Mouse (Mus musculus): ENCODE measurements around the gene Rprd1b. TPM values are rescaled to one million over a fixed set of nuclear protein-coding genes. Genes with fewer than 3 reads are reported as not detected.

Rprd1b gene
- polyA plus RNA-seq, 1 experiment from 2014 or later, result 36.6 TPM

GRCm38 (mm10) chr2:158131197-158131835 lies 103.0 kb downstream of the Rprd1b start:
- no peaks in the 10 kb centered on the region for H3K36me3 ChIP-seq (ENCODE audit: control insufficient read depth, insufficient read depth)
- H3K27me3 ChIP-seq (replicated peaks; ENCODE audit: control insufficient read depth, insufficient read depth, low read length), result no peaks in the 10 kb centered on the region
- H3K9ac ChIP-seq (replicated peaks; ENCODE audit: low read depth, low read length), result no peak overlapping the region
- 92% methylated on average over 13 of the region's 13 CpGs for WGBS
- H3K4me3 ChIP-seq (replicated peaks; ENCODE audit: low read length), result no peak overlapping the region
- H3K27ac ChIP-seq (ENCODE audit: low read length), result no peak overlapping the region
- no peak for ATAC-seq
- H3K4me1 ChIP-seq (replicated peaks; ENCODE audit: control insufficient read depth, insufficient read depth, low read length), result peaks cover 7% of the 10 kb centered on the region; the same call in 1 of the 2 replicates
- no peaks in the 10 kb centered on the region for H3K9me3 ChIP-seq (ENCODE audit: control insufficient read depth, low read length)
- no peak overlapping the region for H3K4me2 ChIP-seq (ENCODE audit: low read length)

GRCm38 (mm10) chr2:158132320-158132719 lies 104.0 kb downstream of the Rprd1b start:
- Histone ChIP-seq H3K27ac (ENCODE audit: low read length) (no peak overlapping the region), H3K36me3 (ENCODE audit: control insufficient read depth, insufficient read depth) (no peaks in the 10 kb centered on the region), H3K4me1 (replicated peaks; ENCODE audit: control insufficient read depth, insufficient read depth, low read length) (peaks cover 7% of the 10 kb centered on the region; the same call in 1 of the 2 replicates), H3K9ac (replicated peaks; ENCODE audit: low read depth, low read length) (no peak overlapping the region), H3K4me3 (replicated peaks; ENCODE audit: low read length) (no peak overlapping the region), H3K9me3 (ENCODE audit: control insufficient read depth, low read length) (no peaks in the 10 kb centered on the region), H3K27me3 (replicated peaks; ENCODE audit: control insufficient read depth, insufficient read depth, low read length) (no peaks in the 10 kb centered on the region), H3K4me2 (ENCODE audit: low read length) (no peak overlapping the region)
- ATAC-seq, result no peak
- WGBS, result 86% methylated on average over 10 of the region's 10 CpGs

GRCm38 (mm10) chr2:158133050-158133449 lies 104.8 kb downstream of the Rprd1b start:
- no peaks in the 10 kb centered on the region for H3K27me3 ChIP-seq (replicated peaks; ENCODE audit: control insufficient read depth, insufficient read depth, low read length)
- whole genome bisulfite sequencing, result 84% methylated on average over 6 of the region's 6 CpGs
- H3K27ac ChIP-seq (ENCODE audit: low read length), result no peak overlapping the region
- no peaks in the 10 kb centered on the region for H3K9me3 ChIP-seq (ENCODE audit: control insufficient read depth, low read length)
- H3K36me3 ChIP-seq (ENCODE audit: control insufficient read depth, insufficient read depth), result no peaks in the 10 kb centered on the region
- peaks cover 7% of the 10 kb centered on the region; the same call in 1 of the 2 replicates for H3K4me1 ChIP-seq (replicated peaks; ENCODE audit: control insufficient read depth, insufficient read depth, low read length)
- H3K9ac ChIP-seq (replicated peaks; ENCODE audit: low read depth, low read length), result no peak overlapping the region
- ATAC-seq, result no peak
- H3K4me3 ChIP-seq (replicated peaks; ENCODE audit: low read length), result no peak overlapping the region
- H3K4me2 ChIP-seq (ENCODE audit: low read length), result no peak overlapping the region

- no peak overlapping the region for H3K9ac ChIP-seq (replicated peaks; ENCODE audit: low read depth, low read length)
- no peak overlapping the region for H3K27ac ChIP-seq (ENCODE audit: low read length)
- no peaks in the 10 kb centered on the region for H3K36me3 ChIP-seq (ENCODE audit: control insufficient read depth, insufficient read depth)
- no peaks in the 10 kb centered on the region for H3K27me3 ChIP-seq (replicated peaks; ENCODE audit: control insufficient read depth, insufficient read depth, low read length)
- no peaks in the 10 kb centered on the region for H3K9me3 ChIP-seq (ENCODE audit: control insufficient read depth, low read length)
- no peak overlapping the region for H3K4me2 ChIP-seq (ENCODE audit: low read length)
- no peak overlapping the region for H3K4me3 ChIP-seq (replicated peaks; ENCODE audit: low read length)
- ATAC-seq, result no peak
- WGBS, result 63% methylated on average over 7 of the region's 7 CpGs
- peaks cover 15% of the 10 kb centered on the region for H3K4me1 ChIP-seq (replicated peaks; ENCODE audit: control insufficient read depth, insufficient read depth, low read length)
Observed at GRCm38 (mm10) chr2:158136205-158136604, 107.9 kb downstream of the Rprd1b start.

GRCm38 (mm10) chr2:158137771-158138170 lies 109.5 kb downstream of the Rprd1b start:
- Histone ChIP-seq H3K9me3 (ENCODE audit: control insufficient read depth, low read length) (no peaks in the 10 kb centered on the region), H3K27ac (ENCODE audit: low read length) (no peak overlapping the region), H3K36me3 (ENCODE audit: control insufficient read depth, insufficient read depth) (no peaks in the 10 kb centered on the region), H3K4me2 (ENCODE audit: low read length) (no peak overlapping the region), H3K4me1 (replicated peaks; ENCODE audit: control insufficient read depth, insufficient read depth, low read length) (peaks cover 15% of the 10 kb centered on the region), H3K9ac (replicated peaks; ENCODE audit: low read depth, low read length) (no peak overlapping the region), H3K27me3 (replicated peaks; ENCODE audit: control insufficient read depth, insufficient read depth, low read length) (no peaks in the 10 kb centered on the region), H3K4me3 (replicated peaks; ENCODE audit: low read length) (no peak overlapping the region)
- no peak for ATAC-seq
- 88% methylated on average over 12 of the region's 12 CpGs for WGBS

GRCm38 (mm10) chr2:158138778-158139177 lies 110.5 kb downstream of the Rprd1b start:
- Histone ChIP-seq H3K9me3 (ENCODE audit: control insufficient read depth, low read length) (no peaks in the 10 kb centered on the region), H3K27me3 (replicated peaks; ENCODE audit: control insufficient read depth, insufficient read depth, low read length) (no peaks in the 10 kb centered on the region), H3K4me2 (ENCODE audit: low read length) (no peak overlapping the region), H3K4me1 (replicated peaks; ENCODE audit: control insufficient read depth, insufficient read depth, low read length) (peaks cover 15% of the 10 kb centered on the region), H3K36me3 (ENCODE audit: control insufficient read depth, insufficient read depth) (no peaks in the 10 kb centered on the region), H3K27ac (ENCODE audit: low read length) (no peak overlapping the region), H3K9ac (replicated peaks; ENCODE audit: low read depth, low read length) (no peak overlapping the region), H3K4me3 (replicated peaks; ENCODE audit: low read length) (no peak overlapping the region)
- no peak for ATAC-seq
- 89% methylated on average over 9 of the region's 9 CpGs for WGBS

GRCm38 (mm10) chr2:158139628-158140027 lies 111.3 kb downstream of the Rprd1b start:
- Histone ChIP-seq H3K4me3 (replicated peaks; ENCODE audit: low read length) (no peak overlapping the region), H3K9me3 (ENCODE audit: control insufficient read depth, low read length) (no peaks in the 10 kb centered on the region), H3K27ac (ENCODE audit: low read length) (peak overlapping the region; percentile 37; the same call in 1 of the 2 replicates), H3K9ac (replicated peaks; ENCODE audit: low read depth, low read length) (no peak overlapping the region), H3K4me2 (ENCODE audit: low read length) (no peak overlapping the region), H3K36me3 (ENCODE audit: control insufficient read depth, insufficient read depth) (no peaks in the 10 kb centered on the region), H3K27me3 (replicated peaks; ENCODE audit: control insufficient read depth, insufficient read depth, low read length) (no peaks in the 10 kb centered on the region), H3K4me1 (replicated peaks; ENCODE audit: control insufficient read depth, insufficient read depth, low read length) (peaks cover 15% of the 10 kb centered on the region)
- ATAC-seq, result peak; percentile 94
- WGBS, result 20% methylated on average over 7 of the region's 7 CpGs

GRCm38 (mm10) chr2:158140664-158141063 lies 112.4 kb downstream of the Rprd1b start:
- 82% methylated on average over 5 of the region's 5 CpGs for WGBS

GRCm38 (mm10) chr2:158141271-158141670 lies 113.0 kb downstream of the Rprd1b start:
- H3K27me3 ChIP-seq (replicated peaks; ENCODE audit: control insufficient read depth, insufficient read depth, low read length), result peaks cover 8% of the 10 kb centered on the region; the same call in 1 of the 2 replicates
- no peak for ATAC-seq
- no peak overlapping the region for H3K4me3 ChIP-seq (replicated peaks; ENCODE audit: low read length)
- H3K9ac ChIP-seq (replicated peaks; ENCODE audit: low read depth, low read length), result no peak overlapping the region
- no peak overlapping the region for H3K4me2 ChIP-seq (ENCODE audit: low read length)
- 89% methylated on average over 7 of the region's 7 CpGs for WGBS
- peaks cover 14% of the 10 kb centered on the region for H3K4me1 ChIP-seq (replicated peaks; ENCODE audit: control insufficient read depth, insufficient read depth, low read length)
- no peaks in the 10 kb centered on the region for H3K9me3 ChIP-seq (ENCODE audit: control insufficient read depth, low read length)
- no peaks in the 10 kb centered on the region for H3K36me3 ChIP-seq (ENCODE audit: control insufficient read depth, insufficient read depth)
- H3K27ac ChIP-seq (ENCODE audit: low read length), result no peak overlapping the region

More at GRCm38 (mm10) chr2:158140664-158141063, 112.4 kb downstream of the Rprd1b start:
- no peak for ATAC-seq
- no peaks in the 10 kb centered on the region for H3K9me3 ChIP-seq (ENCODE audit: control insufficient read depth, low read length)
- H3K9ac ChIP-seq (replicated peaks; ENCODE audit: low read depth, low read length), result no peak overlapping the region
- no peak overlapping the region for H3K4me3 ChIP-seq (replicated peaks; ENCODE audit: low read length)
- H3K4me1 ChIP-seq (replicated peaks; ENCODE audit: control insufficient read depth, insufficient read depth, low read length), result peaks cover 15% of the 10 kb centered on the region
- H3K27ac ChIP-seq (ENCODE audit: low read length), result no peak overlapping the region
- no peaks in the 10 kb centered on the region for H3K36me3 ChIP-seq (ENCODE audit: control insufficient read depth, insufficient read depth)
- no peak overlapping the region for H3K4me2 ChIP-seq (ENCODE audit: low read length)
- H3K27me3 ChIP-seq (replicated peaks; ENCODE audit: control insufficient read depth, insufficient read depth, low read length), result peaks cover 7% of the 10 kb centered on the region; the same call in 1 of the 2 replicates

Data from forebrain, embryonic 16.5 days (tissue).